Mouse (Mus musculus): Measurements from ENCODE around the gene Kcnj6.

Kcnj6 gene

GRCm38 (mm10) chr16:94782110-94782946, 215.2 kb downstream of the Kcnj6 start:
- in situ Hi-C loops (cut with MboI, MseI) = no loop called here

- in situ Hi-C loops (cut with MboI, MseI) = no loop called here
Measured at GRCm38 (mm10) chr16:94773928-94774327, 223.6 kb downstream of the Kcnj6 start.

DNA sequence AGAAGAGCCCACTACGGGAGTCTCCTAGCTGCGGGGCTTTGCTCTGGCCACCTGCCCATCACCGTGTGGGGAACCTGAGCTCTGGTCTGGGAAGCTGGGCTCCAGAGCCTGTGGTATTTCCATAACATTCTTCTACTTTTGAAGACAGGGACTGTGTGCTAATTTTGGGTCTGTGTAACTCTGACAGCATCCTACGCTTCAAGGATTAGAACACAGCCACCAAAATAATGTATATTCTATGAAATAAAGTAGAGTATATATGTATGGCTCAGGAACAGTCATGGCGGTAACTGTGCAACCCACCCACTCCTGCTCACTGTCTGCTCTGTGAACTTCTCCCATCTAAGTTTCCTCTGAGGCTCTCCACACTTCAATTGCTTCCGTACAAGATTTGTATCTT, 229.9 kb downstream of the Kcnj6 start:
- in situ Hi-C loops (cut with MboI, MseI) = loop anchor here (10.0 kb wide), 1 partner anchor 637 kb away; no protein-coding TSS in a partner anchor

DNA sequence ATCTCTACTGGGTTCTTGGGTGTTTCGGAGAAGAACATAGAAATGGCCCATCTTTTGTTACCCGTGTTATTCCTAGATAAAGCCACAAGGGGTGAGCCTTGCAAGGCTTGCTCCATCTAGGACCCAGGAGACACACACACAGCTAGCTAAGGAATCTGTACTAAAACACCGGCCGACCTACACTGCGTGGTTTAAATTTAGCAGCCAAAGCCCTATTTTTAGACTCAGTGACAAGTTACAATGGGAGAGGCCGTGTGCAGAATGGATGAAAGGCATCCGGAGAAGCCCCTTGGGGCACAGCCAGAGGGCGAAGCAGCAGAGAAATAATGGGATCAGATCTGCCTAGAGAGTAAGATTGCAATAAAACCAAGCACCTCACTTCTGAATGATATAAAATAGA, 232.4 kb downstream of the Kcnj6 start:
- in situ Hi-C loops (cut with MboI, MseI) = loop anchor here (10.0 kb wide), 1 partner anchor 640 kb away; no protein-coding TSS in a partner anchor

DNA sequence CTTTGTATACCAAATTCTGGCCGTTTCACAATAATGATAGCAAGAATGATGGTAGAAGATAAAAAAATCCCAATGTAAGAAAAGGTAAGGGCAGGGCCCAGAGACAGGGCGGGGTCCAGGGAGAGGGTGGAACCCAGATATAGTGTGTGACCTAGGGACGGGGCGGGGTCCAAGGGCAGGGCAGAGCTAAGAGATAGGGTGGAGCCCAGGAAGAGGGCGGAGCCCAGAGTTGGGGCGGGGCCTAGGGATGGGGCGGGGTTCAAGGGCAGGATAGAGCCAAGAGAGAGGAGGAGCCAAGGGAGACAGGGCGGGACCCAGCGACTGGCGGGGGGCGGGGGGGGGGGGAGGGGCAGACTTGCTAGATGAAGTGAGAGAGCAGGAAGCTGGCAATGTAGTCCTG, 236.8 kb downstream of the Kcnj6 start:
- in situ Hi-C loops (cut with MboI, MseI) = loop anchor here (10.0 kb wide), 1 partner anchor 644 kb away; no protein-coding TSS in a partner anchor

GRCm38 (mm10) chr16:94759761-94760160, 237.7 kb downstream of the Kcnj6 start:
- in situ Hi-C loops (cut with MboI, MseI) = loop anchor here (10.0 kb wide), 1 partner anchor 645 kb away; no protein-coding TSS in a partner anchor

- in situ Hi-C loops (cut with MboI, MseI) = no loop called here
Measured at GRCm38 (mm10) chr16:94758606-94759005, 238.9 kb downstream of the Kcnj6 start.

DNA sequence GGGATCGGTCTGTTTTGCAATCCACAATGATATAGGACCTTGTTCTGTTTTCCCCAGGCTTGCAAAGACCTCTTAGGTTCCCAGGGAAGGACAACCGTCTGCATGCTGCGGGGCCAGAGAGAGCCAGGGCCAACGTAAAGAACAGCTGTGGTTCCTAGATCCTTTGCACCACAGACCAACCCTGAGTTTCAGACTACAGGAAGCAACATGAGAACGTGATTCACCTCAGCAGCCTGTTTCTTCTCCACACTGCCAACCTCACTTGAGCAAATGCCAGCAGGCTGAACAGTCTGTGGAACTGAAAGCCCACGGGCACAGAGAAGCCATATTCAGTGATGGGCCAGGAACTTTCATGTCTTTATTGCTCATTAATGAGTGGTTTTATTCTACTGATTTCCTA, 241.1 kb downstream of the Kcnj6 start:
- in situ Hi-C loops (cut with MboI, MseI) = no loop called here

DNA sequence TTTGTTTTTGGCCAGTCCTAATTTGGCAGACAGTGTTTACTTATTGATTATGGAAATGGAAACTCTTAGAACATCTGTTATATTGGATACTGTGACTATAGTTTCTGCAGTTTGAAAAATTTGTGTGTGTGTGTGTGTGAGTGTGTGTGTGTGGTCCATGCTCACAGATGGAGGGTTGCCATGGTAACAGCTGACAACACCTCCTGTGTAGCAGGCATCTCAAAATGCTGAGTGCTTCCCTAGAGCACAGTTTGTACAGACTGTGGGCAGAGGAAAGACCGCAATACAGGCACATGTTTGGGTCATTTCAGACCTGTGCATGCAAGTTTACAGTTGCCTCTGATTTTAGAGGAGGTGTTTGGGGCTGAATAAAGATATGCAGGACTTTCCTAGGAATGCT, 244.0 kb downstream of the Kcnj6 start:
- in situ Hi-C loops (cut with MboI, MseI) = loop anchor here (5.0 kb wide), 1 partner anchor 314 kb away; no protein-coding TSS in a partner anchor

DNA sequence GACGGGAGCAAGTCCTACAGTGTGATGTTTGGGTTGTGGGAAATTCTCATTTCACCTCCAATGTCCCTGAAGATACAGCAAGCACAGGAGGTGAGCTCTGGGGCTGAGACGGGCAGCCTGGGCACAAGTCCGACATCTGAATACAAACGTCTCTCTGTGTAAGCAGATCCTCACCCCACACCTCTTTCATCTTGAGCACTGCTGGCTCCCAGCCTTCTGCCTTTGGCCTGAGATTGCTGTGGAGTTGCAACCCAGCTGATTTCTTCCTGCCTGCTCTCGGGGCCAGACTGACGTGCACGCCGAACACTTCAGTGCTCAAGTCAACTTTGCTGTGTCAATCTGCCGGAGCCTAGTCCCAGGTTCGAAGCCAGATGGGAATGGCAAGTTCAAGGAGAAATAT, 244.7 kb downstream of the Kcnj6 start:
- in situ Hi-C loops (cut with MboI, MseI) = loop anchor here (5.0 kb wide), 1 partner anchor 315 kb away; no protein-coding TSS in a partner anchor

GRCm38 (mm10) chr16:94745016-94745415, 252.5 kb downstream of the Kcnj6 start:
- in situ Hi-C loops (cut with MboI, MseI) = no loop called here

- in situ Hi-C loops (cut with MboI, MseI) = no loop called here
Measured at GRCm38 (mm10) chr16:94743853-94744501, 253.5 kb downstream of the Kcnj6 start.

DNA sequence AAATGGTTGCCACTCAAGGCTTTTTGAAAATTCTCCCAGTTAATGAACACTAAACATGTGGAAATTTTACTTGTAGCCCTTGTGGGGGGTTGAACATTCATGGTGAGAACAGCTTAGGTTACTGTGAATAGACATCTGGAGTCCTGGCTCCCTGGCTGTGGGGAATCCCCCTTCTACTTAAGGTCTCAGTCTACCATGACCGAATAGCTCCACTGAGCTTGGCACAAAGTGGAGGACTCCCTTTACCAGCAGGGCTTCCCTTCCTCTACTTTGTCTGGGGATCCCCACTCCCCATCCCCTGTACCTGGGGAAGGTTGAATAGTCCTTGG, 260.2 kb downstream of the Kcnj6 start:
- in situ Hi-C loops (cut with MboI, MseI) = no loop called here

GRCm38 (mm10) chr16:94736462-94737358, 260.8 kb downstream of the Kcnj6 start:
- in situ Hi-C loops (cut with MboI, MseI) = no loop called here

- in situ Hi-C loops (cut with MboI, MseI) = no loop called here
Measured at GRCm38 (mm10) chr16:94735472-94735871, 262.0 kb downstream of the Kcnj6 start.

DNA sequence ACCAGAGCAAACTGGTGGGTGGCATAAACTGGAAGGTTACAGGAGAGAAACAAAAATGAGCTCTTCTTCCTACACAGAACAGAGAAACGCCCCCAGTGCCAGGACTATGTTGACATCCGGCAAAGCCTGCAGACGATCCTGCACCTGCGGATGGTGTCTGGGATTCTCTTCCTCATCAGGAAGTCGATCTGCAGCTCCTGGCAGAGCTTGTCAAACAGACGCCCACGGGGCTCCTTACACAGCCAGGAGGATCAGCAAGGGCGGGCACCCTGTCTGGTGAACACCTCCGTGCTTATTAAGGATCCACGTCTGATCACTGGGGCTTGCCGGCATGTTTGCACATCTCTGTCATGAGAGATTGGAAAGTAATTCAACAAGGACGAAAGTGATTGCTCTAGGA, 266.5 kb downstream of the Kcnj6 start:
- in situ Hi-C loops (cut with MboI, MseI) = no loop called here

GRCm38 (mm10) chr16:94729236-94729635, 268.3 kb downstream of the Kcnj6 start:
- in situ Hi-C loops (cut with MboI, MseI) = no loop called here

GRCm38 (mm10) chr16:94724747-94725211, 272.7 kb downstream of the Kcnj6 start:
- in situ Hi-C loops (cut with MboI, MseI) = no loop called here

- in situ Hi-C loops (cut with MboI, MseI) = no loop called here
Measured at GRCm38 (mm10) chr16:94724061-94724596, 273.4 kb downstream of the Kcnj6 start.

- in situ Hi-C loops (cut with MboI, MseI) = no loop called here
Measured at GRCm38 (mm10) chr16:94722936-94723335, 274.6 kb downstream of the Kcnj6 start.

DNA sequence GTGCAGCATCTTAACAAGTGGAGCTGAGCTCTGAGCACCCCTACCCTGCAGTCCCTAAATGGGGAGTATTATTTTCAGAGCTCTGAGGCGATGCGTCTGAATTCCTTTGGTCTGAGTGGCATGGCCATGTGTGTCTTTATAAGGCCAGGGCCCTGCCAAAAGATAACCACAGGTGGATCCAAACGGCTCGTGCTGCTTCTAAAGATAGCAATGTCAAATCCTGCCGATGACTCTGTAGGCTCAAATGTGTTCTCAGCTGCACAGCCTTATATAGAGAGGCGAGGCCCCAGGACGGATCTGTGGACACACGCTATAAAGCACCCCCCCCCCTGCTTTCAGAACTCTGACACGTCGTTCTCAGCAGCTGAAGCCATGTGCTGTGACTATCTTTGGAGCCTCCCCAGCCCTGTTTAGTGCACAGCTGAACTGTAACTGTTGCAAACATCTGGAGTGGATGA, 275.9 kb downstream of the Kcnj6 start:
- in situ Hi-C loops (cut with MboI, MseI) = no loop called here
